In genomic region chr7:121247845-121248244, GRCm38 (mm10) we compare ENCODE assay signal across 25 mouse cellular contexts.
"Had no signal": no experiment of that assay in that cellular context is flagged by ENCODE, and none has a peak within 500 bp of the region (broad histone marks: within the 10 kb centered on the region; RNA-seq: fewer than 3 reads in every experiment).

No protein-coding gene starts in this region.

- H3K27me3 ChIP-seq: heart, embryonic 13.5 days; heart, embryonic 15.5 days; hindbrain, embryonic 13.5 days; hindbrain, embryonic 15.5 days; kidney, embryonic 15.5 days; limb, embryonic 12.5 days had no signal

- DNase-seq: gastrocnemius, adult 2 months; gastrocnemius, postnatal 10 days; gastrocnemius, postnatal 25 days; heart, adult 18-20 months; heart, postnatal 14 days; heart, postnatal 36 days; kidney, adult 11 months; kidney, adult 2 months; kidney, adult 9 months; kidney, postnatal 14 days; kidney, postnatal 36 days; layer of hippocampus, adult 9-11 months; layer of hippocampus, postnatal 36 days; liver had no signal

- H3K4me2 ChIP-seq: heart, embryonic 13.5 days; heart, embryonic 15.5 days; hindbrain, embryonic 13.5 days; hindbrain, embryonic 15.5 days; kidney, embryonic 15.5 days; limb, embryonic 12.5 days had no signal

- H3K4me3 ChIP-seq: gastrocnemius, adult 2 months; heart, embryonic 10.5 days; heart, embryonic 13.5 days; heart, embryonic 15.5 days; hindbrain, embryonic 13.5 days; hindbrain, embryonic 15.5 days; kidney, embryonic 15.5 days; limb, embryonic 10.5 days; limb, embryonic 12.5 days had no signal

- H3K27ac ChIP-seq: gastrocnemius, adult 2 months; heart, embryonic 10.5 days; heart, embryonic 13.5 days; heart, embryonic 15.5 days; hindbrain, embryonic 15.5 days; hindbrain, postnatal 0 days; kidney, embryonic 15.5 days; kidney, postnatal 0 days; limb, embryonic 10.5 days; limb, embryonic 12.5 days had no signal

- H3K4me1 ChIP-seq: heart, embryonic 10.5 days; heart, embryonic 13.5 days; heart, embryonic 15.5 days; hindbrain, embryonic 13.5 days; hindbrain, embryonic 15.5 days; kidney, embryonic 15.5 days; limb, embryonic 12.5 days had no signal

- ATAC-seq: hindbrain, postnatal 0 days; intestine, embryonic 16.5 days had no signal

- H3K9me3 ChIP-seq: heart, embryonic 10.5 days; heart, embryonic 15.5 days; hindbrain, embryonic 13.5 days; hindbrain, embryonic 15.5 days; kidney, embryonic 15.5 days; limb, embryonic 10.5 days; limb, embryonic 12.5 days had no signal

- H3K36me3 ChIP-seq: heart, embryonic 10.5 days; heart, embryonic 13.5 days; heart, embryonic 15.5 days; hindbrain, embryonic 13.5 days; hindbrain, embryonic 15.5 days; kidney, embryonic 15.5 days; limb, embryonic 10.5 days; limb, embryonic 12.5 days had no signal

- H3K9ac ChIP-seq: heart, embryonic 13.5 days; heart, embryonic 15.5 days; hindbrain, embryonic 13.5 days; hindbrain, embryonic 15.5 days; kidney, embryonic 15.5 days; limb, embryonic 12.5 days had no signal
